Mouse (Mus musculus) frontal cortex, adult (tissue): ENCODE measurements around the gene Srsf2.
"Not testable (repeated sequence)": the region's sequence is repeated elsewhere in the genome, so short reads cannot be mapped to it uniquely, and the experiment has no call there.

Experiments
- ATAC-seq: cut with Nextera tagmentation; 2 replicates; pipeline ENCODE4 v1.9.2; 2017; ENCODE audit warnings: mild to moderate bottlenecking, moderate library complexity, mixed read lengths; ENCODE audit not compliant: low TSS enrichment

The Srsf2 gene

DNA sequence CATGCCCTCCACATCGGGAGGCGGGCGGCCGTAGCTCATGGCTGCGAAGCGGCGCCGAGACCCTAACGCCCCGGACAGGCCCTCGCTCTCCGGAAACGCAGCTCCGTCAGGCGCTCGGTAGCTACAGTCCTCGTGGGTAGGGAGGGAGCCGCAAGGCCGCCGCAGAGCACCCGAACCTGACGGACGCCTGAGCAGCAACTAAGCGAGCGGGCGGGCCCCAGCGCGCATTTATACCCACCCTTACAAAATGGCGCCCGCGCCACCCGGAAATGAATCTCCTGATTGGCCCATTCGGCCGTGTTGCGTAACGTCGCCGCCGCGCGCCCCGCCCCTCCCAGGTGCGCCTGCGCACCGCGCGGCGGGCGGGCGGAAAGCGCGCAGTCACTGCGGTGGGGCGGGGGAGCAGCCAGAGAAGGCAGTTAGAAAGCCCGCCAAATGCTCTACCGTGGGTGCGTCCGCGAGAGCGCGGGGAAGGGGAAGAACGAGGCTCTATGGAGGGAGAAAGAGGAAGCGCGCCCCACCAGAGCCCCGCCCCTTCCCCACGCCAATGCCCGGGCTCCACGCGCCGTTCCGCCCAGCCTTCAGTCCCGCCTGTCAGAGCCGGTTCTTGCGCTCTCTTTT lies at the start of gene Srsf2:
Gene Srsf2, minus strand, starts transcription at position 204 of the 621 bp plus-strand sequence.
- peak; percentile 74 for ATAC-seq

DNA sequence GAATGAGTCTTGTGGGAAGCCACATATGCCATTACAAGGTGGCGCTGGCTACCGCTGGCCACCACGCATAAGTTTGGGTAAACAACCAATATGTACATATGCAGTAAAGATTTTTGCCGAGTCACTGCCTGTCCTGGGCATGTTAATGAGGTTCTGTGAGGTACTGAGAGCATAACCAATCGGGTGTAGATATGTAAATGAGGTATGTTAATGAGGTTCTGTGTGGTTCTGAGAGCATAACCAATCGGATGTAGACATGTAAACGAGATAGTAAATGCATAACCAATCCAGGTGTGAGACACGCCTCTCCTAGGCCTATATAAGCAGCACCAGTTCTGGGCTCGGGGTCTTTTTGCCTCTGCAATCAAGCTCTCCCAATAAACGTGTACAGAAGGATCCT lies 49.7 kb upstream of the Srsf2 start:
- not testable (repeated sequence) for ATAC-seq

- ATAC-seq = no peak
These were observed 46.4 kb upstream of the Srsf2 start for GRCm38 (mm10) chr11:116899247-116899646.

- ATAC-seq = no peak
These were observed 42.5 kb upstream of the Srsf2 start for GRCm38 (mm10) chr11:116895402-116895801.

GRCm38 (mm10) chr11:116893532-116894442 lies 40.9 kb upstream of the Srsf2 start:
- ATAC-seq = no peak

DNA sequence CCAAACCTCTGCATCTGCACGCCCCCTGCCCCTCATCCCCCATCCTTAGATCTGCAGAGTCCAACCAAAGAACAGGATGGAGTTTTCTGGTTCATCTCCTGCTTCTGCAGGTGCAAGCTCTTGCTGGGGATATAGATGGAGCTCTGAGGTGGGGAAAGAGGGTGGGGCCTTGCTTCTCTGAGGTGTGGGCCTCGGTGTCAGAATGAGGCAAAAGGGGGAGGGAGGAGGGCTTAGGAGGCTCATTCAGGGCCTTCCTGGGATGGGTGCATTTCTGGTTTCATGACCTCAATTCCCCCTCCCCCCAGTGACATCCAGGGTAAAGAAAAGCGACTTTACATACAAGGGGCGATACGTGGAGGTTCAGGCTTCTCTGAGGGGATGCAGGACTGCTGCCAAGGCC lies 34.2 kb upstream of the Srsf2 start:
- no peak for ATAC-seq

- ATAC-seq = peak; percentile 44; the same call in 1 of the 2 replicates
These were observed 32.6 kb upstream of the Srsf2 start for GRCm38 (mm10) chr11:116885275-116886151.

GRCm38 (mm10) chr11:116884061-116884460 lies 31.2 kb upstream of the Srsf2 start:
- no peak for ATAC-seq

DNA sequence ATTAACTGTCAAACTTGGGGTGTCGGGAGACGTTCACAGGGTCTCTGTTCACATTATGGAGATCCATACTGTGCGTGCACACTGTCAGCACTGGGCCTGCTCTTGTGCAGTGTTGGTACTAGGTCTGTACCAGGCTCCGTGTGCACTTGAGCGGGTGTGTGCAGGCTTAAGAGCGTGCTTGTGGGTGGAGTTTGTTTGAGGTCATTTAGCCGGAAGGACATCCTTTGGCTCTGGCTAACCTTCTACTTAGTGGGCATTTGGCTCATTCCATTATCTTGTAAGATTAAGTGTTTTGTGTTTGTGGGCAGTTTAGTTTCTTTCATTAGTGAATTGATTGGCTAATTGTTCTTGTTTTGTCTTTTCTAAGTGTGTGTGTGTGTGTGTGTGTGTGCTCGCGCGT lies 29.6 kb upstream of the Srsf2 start:
- ATAC-seq = no peak

DNA sequence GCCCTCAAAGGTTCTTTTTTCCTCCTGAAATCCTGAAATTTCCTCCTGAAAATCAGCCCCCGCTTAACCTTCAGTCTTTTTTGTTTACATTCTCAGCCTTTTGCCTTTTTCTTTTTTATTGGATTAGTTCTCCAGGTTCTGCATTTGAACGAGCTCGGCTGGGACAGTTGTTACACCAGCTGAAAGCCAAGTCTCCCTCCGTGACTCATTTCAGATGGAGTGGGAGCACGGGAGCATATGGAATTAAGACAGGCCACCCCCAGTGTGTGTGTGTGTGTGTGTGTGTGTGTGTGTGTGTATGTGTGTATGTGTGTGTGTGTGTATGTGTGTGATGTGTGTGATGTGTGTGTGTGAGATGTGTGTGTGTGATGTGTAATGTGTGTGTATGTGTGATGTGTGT lies 28.5 kb upstream of the Srsf2 start:
- no peak; the same call in 1 of the 2 replicates for ATAC-seq

- ATAC-seq = 0 out of 2 replicates have a peak, but pooled peaks have one; percentile 56
These were observed 27.9 kb upstream of the Srsf2 start for GRCm38 (mm10) chr11:116880839-116881238.

GRCm38 (mm10) chr11:116878454-116878853 lies 25.6 kb upstream of the Srsf2 start:
- ATAC-seq = no peak

DNA sequence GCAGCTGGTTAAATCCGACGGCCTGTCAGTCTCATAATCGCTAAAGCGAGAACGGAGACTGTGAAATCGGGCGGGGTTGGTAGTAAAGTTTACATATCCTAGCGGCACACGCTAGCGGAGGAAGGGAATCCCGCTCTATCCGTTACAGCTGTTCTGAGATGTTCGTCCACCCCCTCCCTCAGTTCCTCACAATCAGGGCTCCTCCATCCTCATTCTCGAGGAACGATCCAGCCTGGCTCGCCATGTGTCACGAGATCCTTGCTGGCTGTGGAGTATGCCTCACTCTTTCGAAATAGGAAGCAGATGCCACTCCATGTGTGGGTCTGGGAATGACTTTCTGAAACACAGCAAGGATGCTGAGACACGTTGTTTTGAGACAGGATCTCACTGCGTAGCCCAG lies 21.1 kb upstream of the Srsf2 start:
- peak; percentile 84 for ATAC-seq

DNA sequence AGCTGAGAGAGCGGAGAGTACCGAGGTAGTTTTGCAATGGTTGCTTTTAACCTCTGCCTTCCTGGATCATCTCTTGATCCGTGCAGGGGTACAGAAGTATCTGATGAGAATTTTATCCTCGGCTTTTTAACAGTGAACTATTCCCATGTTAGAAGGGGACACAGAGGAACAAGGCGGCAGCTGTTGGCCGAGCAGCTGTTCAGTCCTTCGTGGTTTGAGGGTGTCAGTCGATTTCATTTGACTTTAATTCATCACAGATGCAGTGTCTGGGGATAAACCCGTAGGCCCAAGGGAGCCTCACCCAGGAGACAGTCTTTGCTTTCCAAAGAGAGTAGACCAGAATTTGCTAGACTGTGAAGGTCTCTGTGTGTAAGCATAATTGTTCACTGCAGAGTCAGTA lies 18.6 kb upstream of the Srsf2 start:
- no peak for ATAC-seq

DNA sequence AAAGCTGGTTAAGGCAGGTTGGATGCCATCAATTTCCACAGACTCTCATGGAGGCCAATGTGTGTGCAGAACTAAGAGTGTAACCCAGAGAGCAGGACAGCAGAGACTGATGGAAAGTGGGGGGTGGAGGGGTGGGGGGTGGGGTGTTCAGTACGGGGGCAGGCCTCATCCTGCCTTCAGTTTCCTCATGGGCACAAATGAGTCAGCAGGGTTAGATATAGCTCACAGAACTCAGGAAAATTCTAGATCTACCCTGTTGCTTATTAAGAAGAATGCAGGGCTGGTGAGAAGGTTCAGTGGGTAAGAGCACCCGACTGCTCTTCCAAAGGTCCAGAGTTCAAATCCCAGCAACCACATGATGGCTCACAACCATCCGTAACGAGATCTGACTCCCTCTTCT lies 16.7 kb upstream of the Srsf2 start:
- no peak for ATAC-seq

DNA sequence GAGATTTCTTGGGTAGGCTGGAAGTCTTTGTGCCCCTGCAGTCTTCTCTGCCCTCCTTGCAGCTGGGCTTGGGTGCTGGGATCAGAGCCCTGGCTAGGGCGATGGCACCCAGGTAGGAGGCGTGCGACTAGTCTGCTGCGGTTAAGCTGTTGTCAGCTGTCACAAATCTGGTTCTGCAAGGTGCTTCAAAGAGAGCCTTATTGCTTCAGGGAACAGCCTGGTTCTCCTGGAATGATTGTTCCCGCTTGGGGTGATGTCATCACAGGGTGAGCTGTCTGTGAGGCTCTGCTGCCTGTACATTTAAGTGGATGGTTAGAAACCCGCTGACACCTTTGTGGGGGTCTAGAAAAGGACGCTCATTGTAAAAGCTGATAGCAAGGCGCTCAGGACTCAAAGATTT lies 16.3 kb upstream of the Srsf2 start:
- no peak for ATAC-seq

GRCm38 (mm10) chr11:116868129-116868528 lies 15.2 kb upstream of the Srsf2 start:
- no peak for ATAC-seq

- ATAC-seq = no peak
These were observed 13.2 kb upstream of the Srsf2 start for GRCm38 (mm10) chr11:116865945-116866585.

DNA sequence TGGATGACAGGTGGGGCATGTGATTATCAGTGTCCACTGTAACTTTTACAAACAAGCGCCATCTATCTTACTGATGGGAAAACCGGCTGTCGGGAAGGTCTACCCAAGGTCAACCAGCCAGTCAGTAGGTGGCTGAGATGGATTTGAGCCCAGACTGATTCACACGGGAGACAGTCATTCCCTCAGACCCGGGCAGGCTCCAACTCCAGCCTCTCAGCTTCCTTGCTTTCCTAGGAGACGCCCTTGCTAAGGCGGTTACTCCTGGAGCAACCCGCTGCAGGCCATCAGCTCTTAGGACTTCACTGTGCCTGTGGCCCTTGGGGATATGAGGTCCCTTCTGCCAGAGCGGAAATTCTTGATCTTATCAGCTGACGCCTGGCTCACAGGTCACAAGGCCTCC lies 11.6 kb upstream of the Srsf2 start:
- ATAC-seq = no peak

DNA sequence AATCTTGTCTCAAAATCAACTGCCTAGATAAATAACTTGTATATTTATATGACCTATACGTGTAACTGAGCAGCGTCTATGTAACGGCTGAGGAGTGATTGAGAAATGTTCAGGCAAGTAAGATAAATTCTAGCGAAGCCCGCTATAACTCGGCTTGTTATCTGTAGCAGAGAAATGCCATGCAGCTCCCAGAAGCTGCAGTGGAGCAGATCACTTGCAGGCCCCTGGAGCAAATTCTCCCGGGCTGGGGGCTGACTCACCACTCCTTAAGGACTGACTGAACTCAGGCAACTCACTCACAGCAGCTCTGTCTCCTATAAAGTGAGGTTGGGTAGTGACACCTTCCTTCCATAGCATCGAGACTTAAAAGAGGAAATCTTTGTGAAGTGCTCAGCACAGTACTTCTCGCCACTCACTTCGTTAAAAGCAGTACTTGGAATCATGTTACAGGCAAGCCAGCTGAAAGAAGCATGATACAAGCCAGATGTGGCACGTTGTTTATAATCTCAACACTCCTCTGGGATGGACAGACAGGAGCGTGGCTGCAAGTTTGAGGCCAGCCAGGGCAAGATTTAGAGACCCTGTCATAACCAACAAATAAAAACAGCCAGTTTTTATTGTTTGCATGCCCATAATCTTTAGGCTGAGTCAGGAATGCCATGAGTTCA lies 4.4 kb upstream of the Srsf2 start:
- ATAC-seq = no peak

- no peak for ATAC-seq
These were observed 1.4 kb upstream of the Srsf2 start for GRCm38 (mm10) chr11:116854279-116854678.
